Mouse (Mus musculus) induced T-regulatory cell, adult 2 months (primary cell): ENCODE measurements at regions not wholly inside any gene's neighbourhood (a gene's known extent, or its start where the extent isn't known, plus 50 kb on each side); places are given as distances from the start of the nearest gene placed in this dataset.

Experiments used
- DNase-seq: peaks from one replicate; pipeline ENCODE4 v3.0.0-alpha.2; 2012; ENCODE audit warnings: low read depth

- DNase-seq: no peak
These were observed 501.3 kb upstream of the Adamts16 start for GRCm38 (mm10) chr13:71342921-71343320.

- no peak for DNase-seq
These were observed 497.1 kb upstream of the Adamts16 start for GRCm38 (mm10) chr13:71338700-71339099.

- no peak for DNase-seq
These were observed 493.3 kb upstream of the Adamts16 start for GRCm38 (mm10) chr13:71334925-71335324.

- no peak for DNase-seq
These were observed 491.5 kb upstream of the Adamts16 start for GRCm38 (mm10) chr13:71333146-71333545.

GRCm38 (mm10) chr13:71330321-71330720 is 488.7 kb upstream of the Adamts16 start:
- no peak for DNase-seq

GRCm38 (mm10) chr13:71327802-71328753 is 486.5 kb upstream of the Adamts16 start:
- no peak for DNase-seq

GRCm38 (mm10) chr13:71320489-71320888 is 478.9 kb upstream of the Adamts16 start:
- DNase-seq: no peak

- DNase-seq: no peak
These were observed 462.3 kb upstream of the Adamts16 start for GRCm38 (mm10) chr13:71303956-71304355.

GRCm38 (mm10) chr13:71275991-71276390 is 434.4 kb upstream of the Adamts16 start:
- DNase-seq: no peak

- no peak for DNase-seq
These were observed 432.5 kb upstream of the Adamts16 start for GRCm38 (mm10) chr13:71274139-71274538.

GRCm38 (mm10) chr13:71273485-71273884 is 431.9 kb upstream of the Adamts16 start:
- DNase-seq: no peak

- no peak for DNase-seq
These were observed 431.5 kb upstream of the Adamts16 start for GRCm38 (mm10) chr13:71273067-71273466.

GRCm38 (mm10) chr13:71272431-71272830 is 430.8 kb upstream of the Adamts16 start:
- DNase-seq: no peak

- no peak for DNase-seq
These were observed 430.3 kb upstream of the Adamts16 start for GRCm38 (mm10) chr13:71271727-71272418.

GRCm38 (mm10) chr13:71270370-71270769 is 428.8 kb upstream of the Adamts16 start:
- DNase-seq: no peak

GRCm38 (mm10) chr13:71269496-71269895 is 427.9 kb upstream of the Adamts16 start:
- DNase-seq: no peak

GRCm38 (mm10) chr13:71263315-71263878 is 421.8 kb upstream of the Adamts16 start:
- no peak for DNase-seq

GRCm38 (mm10) chr13:71262575-71263295 is 421.1 kb upstream of the Adamts16 start:
- DNase-seq: no peak

- no peak for DNase-seq
These were observed 412.4 kb upstream of the Adamts16 start for GRCm38 (mm10) chr13:71254016-71254415.

- DNase-seq: no peak
These were observed 406.8 kb upstream of the Adamts16 start for GRCm38 (mm10) chr13:71248261-71249031.

- no peak for DNase-seq
These were observed 405.6 kb upstream of the Adamts16 start for GRCm38 (mm10) chr13:71247241-71247640.
